Mouse (Mus musculus) testis, postnatal 14 days (tissue): ENCODE measurements at regions not wholly inside any gene's neighbourhood (a gene's known extent, or its start where the extent isn't known, plus 50 kb on each side); places are given as distances from the start of the nearest gene placed in this dataset.
"Not testable (repeated sequence)": the region's sequence is repeated elsewhere in the genome, so short reads cannot be mapped to it uniquely, and the experiment has no call there.

Experiments
- DNase-seq: peaks from one replicate; pipeline ENCODE4 v3.0.0; 2021; ENCODE audit warnings: low spot score

DNA sequence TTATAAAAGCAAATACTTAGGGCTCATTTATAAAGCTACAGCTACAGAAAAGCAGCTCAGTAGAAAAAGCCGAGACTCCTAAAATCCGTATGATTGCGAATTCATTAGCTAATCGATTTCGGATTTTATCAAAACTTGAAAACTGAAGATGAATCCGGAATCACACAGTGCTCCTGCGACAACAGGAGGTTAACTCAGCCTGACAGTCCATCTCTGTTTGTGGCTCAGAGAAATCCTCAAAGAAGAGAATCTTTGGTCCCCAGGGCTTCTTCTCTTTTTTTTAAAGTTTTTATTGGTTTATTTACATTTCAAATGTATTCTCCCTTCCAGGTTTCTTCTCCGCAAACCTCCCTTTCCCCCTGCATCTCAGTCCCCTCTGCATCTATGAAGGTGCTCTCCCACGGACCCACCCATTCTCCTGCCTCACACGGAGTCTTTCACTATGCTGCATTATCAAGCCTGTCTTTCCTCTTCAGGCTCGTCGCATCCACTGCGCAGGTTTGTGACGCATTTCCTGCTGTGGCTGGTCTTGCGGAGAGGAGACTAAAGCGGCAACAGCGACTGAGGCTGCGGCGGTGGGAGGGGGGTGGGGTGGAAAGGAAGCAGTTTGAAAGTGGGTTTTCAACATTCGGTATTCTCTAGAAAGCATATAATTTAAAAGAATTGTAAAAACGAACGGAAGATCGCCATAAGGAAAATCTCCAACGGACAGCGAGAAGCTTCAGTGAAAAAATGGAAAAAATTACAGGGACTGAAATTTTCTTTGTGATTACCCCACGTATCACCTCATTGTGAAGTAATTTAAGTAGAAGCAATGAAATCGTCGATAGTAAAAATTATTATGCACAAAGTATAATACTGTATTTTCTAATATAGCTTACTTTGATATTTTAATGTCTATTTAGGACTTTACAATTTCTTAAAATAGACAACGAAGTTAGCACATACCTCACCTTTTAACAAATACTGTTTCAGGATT is 482.5 kb upstream of the Snrpn start:
- peak; percentile 76 for DNase-seq

DNA sequence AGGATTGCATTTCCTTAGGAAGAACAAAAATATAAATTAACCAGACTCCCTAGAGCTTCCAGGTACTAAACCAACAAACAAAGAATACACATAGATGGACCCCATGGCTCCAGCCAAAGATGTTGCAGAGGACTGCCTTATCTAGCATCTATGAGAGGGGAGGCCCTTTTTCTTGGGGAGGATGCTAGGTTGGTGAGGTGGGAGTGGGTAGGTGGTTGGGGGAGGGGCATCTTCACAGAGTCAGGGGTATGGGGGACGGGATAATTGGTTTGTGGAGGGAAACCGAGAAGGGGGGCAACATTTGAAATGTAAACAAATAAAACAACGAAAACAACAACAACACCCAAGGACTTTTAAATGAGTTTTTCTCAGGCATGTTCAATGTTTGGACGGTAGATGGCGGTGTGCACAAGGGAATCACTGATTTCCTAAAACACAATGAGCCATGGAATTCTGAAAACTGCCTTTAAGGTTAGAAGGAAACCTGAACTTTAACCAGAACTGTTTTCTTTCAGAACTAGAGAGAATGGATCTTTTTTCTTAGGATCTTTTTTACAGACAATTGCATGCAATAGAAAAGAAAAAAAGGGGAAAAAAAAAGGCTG is 477.2 kb upstream of the Snrpn start:
- DNase-seq, result not testable (repeated sequence)
